ENCODE assay signal across 9 mouse cellular contexts in genomic region chr9:121671300-121671699, GRCm38 (mm10). TPM values are rescaled to one million over a fixed set of nuclear protein-coding genes. Genes with fewer than 3 reads are reported as not detected.
DNase-seq lines count a peak whose midpoint lies in the region; TF ChIP-seq lines count a peak whose summit lies in the region.
"Had no signal": no experiment of that assay in that cellular context is flagged by ENCODE, and none has a peak within 500 bp of the region (broad histone marks: within the 10 kb centered on the region; RNA-seq: fewer than 3 reads in every experiment).

No protein-coding gene starts in this region.

- H3K27ac ChIP-seq in testis, adult 2 months (ENCODE audit: control insufficient read depth, insufficient read depth, low read depth, low read length), result no peak overlapping the region
- H3K27ac ChIP-seq: limb, embryonic 13.5 days had no signal

- no peaks in the 10 kb centered on the region for H3K36me3 ChIP-seq in testis, adult 2 months (ENCODE audit: control insufficient read depth, insufficient read depth, low read length)
- H3K36me3 ChIP-seq: limb, embryonic 13.5 days had no signal

- no peaks in the 10 kb centered on the region for H3K27me3 ChIP-seq in testis, adult 2 months (ENCODE audit: control insufficient read depth, insufficient read depth, low read length)

- H3K4me3 ChIP-seq in testis, adult 2 months (ENCODE audit: control insufficient read depth, low read depth, low read length), result no peak overlapping the region
- H3K4me3 ChIP-seq: limb, embryonic 13.5 days had no signal

- peak; percentile 60 for DNase-seq in gastrocnemius, adult 18-20 months (ENCODE audit: low spot score)
- DNase-seq in gastrocnemius, adult 8-10 months (ENCODE audit: low spot score in 2 of 2), result no peak
- no peak for DNase-seq in testis, postnatal 14 days (ENCODE audit: low spot score)
- peak; percentile 62 for DNase-seq in cerebellum, adult 9-11 months
- DNase-seq in hindlimb bud, embryonic 11.5 days (ENCODE audit: extremely low spot score, low read depth, low spot score), result peak; percentile 33
- DNase-seq in lung, postnatal 4 days, result peak; percentile 47 to 67
- no peak for DNase-seq in left cerebral cortex, adult 18-20 months (ENCODE audit: low spot score in 2 of 2)

- TF ChIP-seq CTCF in testis, adult 2 months (IDR thresholded peaks at IDR 0.05; ENCODE audit: control insufficient read depth, insufficient read depth, insufficient replicate concordance, low read depth, low read length), result peak; percentile 65; the same call in 1 of the 2 replicates

- H3K4me1 ChIP-seq in testis, adult 2 months (ENCODE audit: control insufficient read depth, insufficient read depth, low read length), result peaks cover 14% of the 10 kb centered on the region

- no peak for TF ChIP-seq POLR2A in testis, adult 2 months (IDR thresholded peaks at IDR 0.05; ENCODE audit: control insufficient read depth, low read depth, low read length)

RNA-seq across cellular contexts. Expression of gene Vipr1, which starts 28.8 kb away (rescaled TPM):
- total RNA-seq in gastrocnemius, adult 18-20 months (2021), result 1 to 10 TPM; 1.1 to 1.5 TPM
- 1 to 10 TPM in 3 of 4 experiments, under 1 TPM in 1; 0.96 to 2.0 (median 1.2) TPM for total RNA-seq in gastrocnemius, adult 8-10 months (2022)
- polyA plus RNA-seq in testis, adult 2 months (2012; rRNA removed), result 0.42 and 0.96 TPM in 2 replicates
- 10 to 100 TPM; 22.1 to 35.8 TPM for total RNA-seq in left cerebral cortex, adult 18-20 months (2021)

RNA-seq across cellular contexts. Expression of gene Lyzl4, which starts 29.4 kb away (rescaled TPM):
- not detected for total RNA-seq in gastrocnemius, adult 18-20 months (2021)
- not detected for total RNA-seq in gastrocnemius, adult 8-10 months (2022)
- polyA plus RNA-seq in testis, adult 2 months (2012; rRNA removed), result 136 and 145 TPM in 2 replicates
- total RNA-seq in left cerebral cortex, adult 18-20 months (2021), result 1 to 10 TPM; 1.4 to 1.8 TPM

RNA-seq across cellular contexts. Expression of gene Sec22c, which starts 34.0 kb away (rescaled TPM):
- total RNA-seq in gastrocnemius, adult 18-20 months (2021), result 1 to 10 TPM; 5.4 to 5.5 TPM
- 1 to 10 TPM; 4.5 to 5.0 (median 4.6) TPM for total RNA-seq in gastrocnemius, adult 8-10 months (2022)
- 9.7 and 11.0 TPM in 2 replicates for polyA plus RNA-seq in testis, adult 2 months (2012; rRNA removed)
- 10 to 100 TPM; 28.9 to 29.4 TPM for total RNA-seq in left cerebral cortex, adult 18-20 months (2021)

RNA-seq across cellular contexts. Expression of gene Ss18l2, which starts 38.8 kb away (rescaled TPM):
- total RNA-seq in gastrocnemius, adult 18-20 months (2021), result 100 to 1,000 TPM; 108 to 115 TPM
- total RNA-seq in gastrocnemius, adult 8-10 months (2022), result 100 to 1,000 TPM; 111 to 123 (median 121) TPM
- polyA plus RNA-seq in testis, adult 2 months (2012; rRNA removed), result 10.1 and 11.6 TPM in 2 replicates
- 10 to 100 TPM; 73.2 to 83.3 TPM for total RNA-seq in left cerebral cortex, adult 18-20 months (2021)

RNA-seq across cellular contexts. Expression of gene Nktr, which starts 47.7 kb away (rescaled TPM):
- total RNA-seq in gastrocnemius, adult 18-20 months (2021), result 10 to 100 TPM; 31.7 to 37.0 TPM
- 10 to 100 TPM; 27.7 to 38.7 (median 34.6) TPM for total RNA-seq in gastrocnemius, adult 8-10 months (2022)
- 58.4 and 61.9 TPM in 2 replicates for polyA plus RNA-seq in testis, adult 2 months (2012; rRNA removed)
- total RNA-seq in left cerebral cortex, adult 18-20 months (2021), result 100 to 1,000 TPM; 103 to 112 TPM

Comparison
In these comparisons a context has a peak if more than half of its experiments do, and no peak if none do; other contexts are left out.
1. DNase-seq: peak in gastrocnemius, adult 18-20 months (single experiment), cerebellum, adult 9-11 months (single experiment), hindlimb bud, embryonic 11.5 days (single experiment) and lung, postnatal 4 days (2 of 2); none in gastrocnemius, adult 8-10 months (0 of 2), testis, postnatal 14 days (single experiment) and left cerebral cortex, adult 18-20 months (0 of 2).
2. RNA of gene Vipr1, which starts 28.8 kb away (total RNA-seq): 22.1 to 35.8 TPM in left cerebral cortex, adult 18-20 months; 1.1 to 1.5 TPM in gastrocnemius, adult 18-20 months and 0.96 to 2.0 TPM in gastrocnemius, adult 8-10 months; every median in the first group is over 4 times any median in the second.
3. RNA of gene Sec22c, which starts 34.0 kb away (total RNA-seq): 28.9 to 29.4 TPM in left cerebral cortex, adult 18-20 months; 5.4 to 5.5 TPM in gastrocnemius, adult 18-20 months and 4.5 to 5.0 TPM in gastrocnemius, adult 8-10 months; every median in the first group is over 4 times any median in the second.